8 mouse cellular contexts compared by ENCODE assay signal in the genomic region with DNA sequence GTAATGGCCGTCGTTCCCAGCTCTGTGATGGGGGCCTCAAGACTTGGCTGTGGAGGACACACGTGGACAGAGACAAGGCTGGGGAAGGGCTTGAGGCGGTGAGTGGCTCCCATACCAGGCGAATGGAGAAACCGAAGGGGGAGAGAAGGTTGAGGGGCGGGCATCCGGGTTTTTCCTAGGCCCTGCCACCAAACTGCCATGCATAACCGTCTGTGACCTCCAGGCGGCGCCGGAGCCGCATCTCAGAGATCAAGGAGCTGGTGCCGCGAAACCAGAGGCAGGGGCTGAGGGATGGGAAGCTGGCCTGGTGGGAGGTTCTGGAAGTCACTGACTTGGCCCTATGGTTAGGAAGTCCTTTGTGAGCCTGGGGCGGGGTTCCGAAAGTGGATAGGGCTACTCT. TPM values are rescaled to one million over a fixed set of nuclear protein-coding genes. Genes with fewer than 3 reads are reported as not detected.
A peak's percentile ranks its signal among the peaks of the same experiment; 100 is the strongest.
DNase-seq lines count a peak whose midpoint lies in the region; ATAC-seq and TF ChIP-seq lines count a peak whose summit lies in the region.

No protein-coding gene starts in this region.

- intact Hi-C loops in left cerebral cortex, postnatal 4 days (cut with DNase I) = loop anchor here (5.0 kb wide), 1 partner anchor 81 kb away; no protein-coding TSS in a partner anchor

- no peaks in the 10 kb centered on the region for H3K9me3 ChIP-seq in intestine, postnatal 0 days (ENCODE audit: control insufficient read depth)
- H3K9me3 ChIP-seq in midbrain, embryonic 14.5 days (ENCODE audit: control insufficient read depth, low read length) = no peaks in the 10 kb centered on the region

- H3K9ac ChIP-seq in intestine, postnatal 0 days (ENCODE audit: low read depth, low read length) = no peak overlapping the region
- H3K9ac ChIP-seq in midbrain, embryonic 14.5 days (replicated peaks; ENCODE audit: low read length) = no peak overlapping the region; the same call in 1 of the 2 replicates

- H3K36me3 ChIP-seq in intestine, postnatal 0 days (ENCODE audit: control insufficient read depth, insufficient read depth) = no peaks in the 10 kb centered on the region
- H3K36me3 ChIP-seq in midbrain, embryonic 14.5 days (ENCODE audit: control insufficient read depth, insufficient read depth, low read length) = no peaks in the 10 kb centered on the region

- H3K27me3 ChIP-seq in intestine, postnatal 0 days (replicated peaks; ENCODE audit: control insufficient read depth, insufficient read depth, low read length) = peaks cover 4% of the 10 kb centered on the region; the same call in 1 of the 2 replicates
- H3K27me3 ChIP-seq in midbrain, embryonic 14.5 days (ENCODE audit: control insufficient read depth, insufficient read depth, low read length) = no peaks in the 10 kb centered on the region

- H3K4me3 ChIP-seq in intestine, postnatal 0 days (ENCODE audit: low read depth, low read length) = no peak overlapping the region
- no peak overlapping the region for H3K4me3 ChIP-seq in midbrain, embryonic 14.5 days (replicated peaks; ENCODE audit: low read depth, low read length)

- H3K27ac ChIP-seq in intestine, postnatal 0 days (ENCODE audit: low read depth, low read length) = no peak overlapping the region
- H3K27ac ChIP-seq in midbrain, embryonic 14.5 days (replicated peaks; ENCODE audit: low read depth, low read length) = no peak overlapping the region

- TF ChIP-seq CTCF in intestine, postnatal 0 days (IDR thresholded peaks at IDR 0.05; ENCODE audit: low read depth) = peak; percentile 91

- no peak overlapping the region for H3K4me2 ChIP-seq in intestine, postnatal 0 days (replicated peaks; ENCODE audit: low read depth)
- peak overlapping the region; percentile 21; the same call in 1 of the 2 replicates for H3K4me2 ChIP-seq in midbrain, embryonic 14.5 days (ENCODE audit: low read length)

- H3K4me1 ChIP-seq in intestine, postnatal 0 days (replicated peaks; ENCODE audit: control insufficient read depth, insufficient read depth, low read length) = no peaks in the 10 kb centered on the region
- no peaks in the 10 kb centered on the region for H3K4me1 ChIP-seq in midbrain, embryonic 14.5 days (ENCODE audit: control insufficient read depth, insufficient read depth, low read length)

- ATAC-seq in intestine, postnatal 0 days = no peak
- ATAC-seq in midbrain, embryonic 14.5 days (ENCODE audit: low FRiP score, low TSS enrichment) = peak; percentile 66; the same call in 1 of the 2 replicates

- DNase-seq in 3T3-L1 (ENCODE audit: low read depth, low spot score) = peak; percentile 83
- DNase-seq in adrenal gland, adult 2 months = peak; percentile 64
- peak; percentile 87 for DNase-seq in embryo, embryonic 9.5 days (ENCODE audit: extremely low spot score)
- peak; percentile 93 for DNase-seq in heart, adult 11 months
- DNase-seq in left cerebral cortex, postnatal 4 days = peak; percentile 87
- peak; percentile 95 for DNase-seq in midbrain, embryonic 14.5 days
- peak; percentile 37 to 74 for DNase-seq in spleen, postnatal 10 days (ENCODE audit: low spot score in 2 of 2)

- 4% methylated on average over 17 of the region's 17 CpGs for WGBS in intestine, postnatal 0 days
- WGBS in midbrain, embryonic 14.5 days = 2% methylated on average over 17 of the region's 17 CpGs

RNA-seq across cellular contexts. Expression of a gene that starts 34.2 kb away (rescaled TPM):
- not detected for total RNA-seq in adrenal gland, adult 2 months (2021)
- not detected in 2 replicates for polyA plus RNA-seq in adrenal gland, adult 2 months (2012; rRNA removed)
- polyA plus RNA-seq in intestine, postnatal 0 days (2015; fragmentation: Nextera tagmentation; extraction: Ambion mirVana) = not detected in 2 replicates
- total RNA-seq in left cerebral cortex, postnatal 4 days (2021) = under 1 TPM in 1 of 2 experiments, not detected in 1; 0.56 TPM
- 0.57 and 0.87 TPM in 2 replicates for polyA plus RNA-seq in midbrain, embryonic 14.5 days (2014; fragmentation: Nextera tagmentation; extraction: Ambion mirVana)

RNA-seq across cellular contexts. Expression of a gene that starts 44.3 kb away (rescaled TPM):
- 100 to 1,000 TPM in 1 of 2 experiments, 10 to 100 TPM in 1; 87.9 to 143 TPM for total RNA-seq in adrenal gland, adult 2 months (2021)
- 74.3 and 95.0 TPM in 2 replicates for polyA plus RNA-seq in adrenal gland, adult 2 months (2012; rRNA removed)
- polyA plus RNA-seq in intestine, postnatal 0 days (2015; fragmentation: Nextera tagmentation; extraction: Ambion mirVana) = not detected in 2 replicates
- total RNA-seq in left cerebral cortex, postnatal 4 days (2021) = not detected
- not detected in 2 replicates for polyA plus RNA-seq in midbrain, embryonic 14.5 days (2014; fragmentation: Nextera tagmentation; extraction: Ambion mirVana)

Comparison
In these comparisons a context has a peak if more than half of its experiments do, and no peak if none do; other contexts are left out.
1. RNA of a gene that starts 44.3 kb away (polyA plus RNA-seq): 74.3 to 95.0 TPM in adrenal gland, adult 2 months; not detected in intestine, postnatal 0 days and not detected in midbrain, embryonic 14.5 days; every median in the first group is over 10 times any median in the second.
2. Peak in every context shown above with its lines, with median percentiles within 50 percentile points of each other: DNase-seq.